Mouse (Mus musculus) mesoderm, embryonic 11.5 days (tissue): ENCODE results near the gene Gnas.
A peak's percentile ranks its signal among the peaks of the same experiment; 100 is the strongest.
"Not testable (repeated sequence)": the region's sequence is repeated elsewhere in the genome, so short reads cannot be mapped to it uniquely, and the experiment has no call there.

Experiments used
- DNase-seq: peaks from one replicate; pipeline ENCODE4 v3.0.0-alpha.2; 2012; ENCODE audit warnings: low read depth, low spot score

Gene Gnas

GRCm38 (mm10) chr2:174328358-174328905 is 44.3 kb downstream of the Gnas start:
- DNase-seq = no peak

GRCm38 (mm10) chr2:174328926-174329662 is 45.0 kb downstream of the Gnas start:
- DNase-seq = peak; percentile 38

- DNase-seq = peak; percentile 92
Observed at GRCm38 (mm10) chr2:174329663-174330615, 45.8 kb downstream of the Gnas start.

GRCm38 (mm10) chr2:174330616-174331191 is 46.6 kb downstream of the Gnas start:
- peak; percentile 81 for DNase-seq

GRCm38 (mm10) chr2:174331282-174332030 is 47.3 kb downstream of the Gnas start:
- no peak for DNase-seq

GRCm38 (mm10) chr2:174333239-174333890 is 49.2 kb downstream of the Gnas start:
- no peak for DNase-seq

GRCm38 (mm10) chr2:174334415-174334814 is 50.3 kb downstream of the Gnas start:
- DNase-seq = no peak

GRCm38 (mm10) chr2:174337275-174337674 is 53.2 kb downstream of the Gnas start:
- no peak for DNase-seq

- no peak for DNase-seq
Observed at GRCm38 (mm10) chr2:174339701-174340100, 55.6 kb downstream of the Gnas start.

GRCm38 (mm10) chr2:174340229-174340892 is 56.2 kb downstream of the Gnas start:
- DNase-seq = no peak

- DNase-seq = no peak
Observed at GRCm38 (mm10) chr2:174340893-174341580, 56.9 kb downstream of the Gnas start.

- no peak for DNase-seq
Observed at GRCm38 (mm10) chr2:174342793-174343400, 58.8 kb downstream of the Gnas start.

GRCm38 (mm10) chr2:174343566-174343965 is 59.4 kb downstream of the Gnas start:
- DNase-seq = no peak

- peak; percentile 90 for DNase-seq
Observed at GRCm38 (mm10) chr2:174344003-174344655, 60.0 kb downstream of the Gnas start.

- no peak for DNase-seq
Observed at GRCm38 (mm10) chr2:174344996-174345395, 60.9 kb downstream of the Gnas start.

- DNase-seq = no peak
Observed at GRCm38 (mm10) chr2:174346612-174346998, 62.5 kb downstream of the Gnas start, which contains the start of gene Gm20721. TSS of gene Gm20721 (minus strand) at chr2:174346712.

GRCm38 (mm10) chr2:174346999-174347668 is 63.0 kb downstream of the Gnas start:
- DNase-seq = not testable (repeated sequence)

GRCm38 (mm10) chr2:174358516-174358915 is 74.4 kb downstream of the Gnas start:
- DNase-seq = no peak
